Mouse (Mus musculus): ENCODE results near the gene Zfp882. TPM values are rescaled to one million over a fixed set of nuclear protein-coding genes. Genes with fewer than 3 reads are reported as not detected.
A peak's percentile ranks its signal among the peaks of the same experiment; 100 is the strongest.
"Not testable (repeated sequence)": the region's sequence is repeated elsewhere in the genome, so short reads cannot be mapped to it uniquely, and the experiment has no call there.

Zfp882 gene
- total RNA-seq (2021), result 10 to 100 TPM; 11.4 to 12.2 TPM

GRCm38 (mm10) chr8:71908309-71909261 is at the start of gene Zfp882, which contains the start of gene Zfp617:
Gene Zfp882 (plus strand): TSS chr8:71908608.
Gene Zfp617 (plus strand): TSS chr8:71908635.
- intact Hi-C loops (cut with DNase I), result loop anchor here (1.0 kb wide), 2 partner anchors 14 to 26 kb away; partner anchors contain the start of gene Zfp709
- DNase-seq (ENCODE audit: low spot score in 2 of 2), result peak; percentile 91 to 93

GRCm38 (mm10) chr8:71861551-71861950 is 46.9 kb upstream of the Zfp882 start:
- intact Hi-C loops (cut with DNase I); DNase-seq (ENCODE audit: low spot score in 2 of 2): not testable (repeated sequence)

GRCm38 (mm10) chr8:71862038-71862437 is 46.4 kb upstream of the Zfp882 start:
- intact Hi-C loops (cut with DNase I); DNase-seq (ENCODE audit: low spot score in 2 of 2): not testable (repeated sequence)

GRCm38 (mm10) chr8:71881618-71882274 is 26.7 kb upstream of the Zfp882 start, which contains the start of gene Zfp709:
Gene Zfp709 (plus strand): TSS chr8:71882019.
- intact Hi-C loops (cut with DNase I), result loop anchor here (1.0 kb wide), 1 partner anchor 27 kb away; the partner anchor contains the start of genes Zfp617 and Zfp882
- DNase-seq (ENCODE audit: low spot score in 2 of 2), result peak; percentile 77 to 83

GRCm38 (mm10) chr8:71900666-71901065 is 7.7 kb upstream of the Zfp882 start:
- intact Hi-C loops (cut with DNase I); DNase-seq (ENCODE audit: low spot score in 2 of 2): not testable (repeated sequence)

GRCm38 (mm10) chr8:71903084-71903483 is 5.3 kb upstream of the Zfp882 start:
- intact Hi-C loops (cut with DNase I); DNase-seq (ENCODE audit: low spot score in 2 of 2): not testable (repeated sequence)

- DNase-seq (ENCODE audit: low spot score in 2 of 2), result no peak
- intact Hi-C loops (cut with DNase I), result no loop called here
Observed at GRCm38 (mm10) chr8:71906809-71907208, 1.6 kb upstream of the Zfp882 start.

- DNase-seq (ENCODE audit: low spot score in 2 of 2), result no peak
- intact Hi-C loops (cut with DNase I), result loop anchor here (1.0 kb wide), 2 partner anchors 14 to 26 kb away; partner anchors contain the start of gene Zfp709
Observed at GRCm38 (mm10) chr8:71907798-71908257, 580 bp upstream of the Zfp882 start.

GRCm38 (mm10) chr8:71912286-71912685 is 3.9 kb downstream of the Zfp882 start:
- no peak for DNase-seq (ENCODE audit: low spot score in 2 of 2)
- intact Hi-C loops (cut with DNase I), result no loop called here

- intact Hi-C loops (cut with DNase I), result loop anchor here (1.0 to 2.0 kb wide), 2 partner anchors 14 to 28 kb away; partner anchors contain the start of genes Zfp617, Zfp882 and Zfp961
- peak; percentile 95 to 98 for DNase-seq (ENCODE audit: low spot score in 2 of 2)
Observed at GRCm38 (mm10) chr8:71922567-71923401, 14.4 kb downstream of the Zfp882 start.

- DNase-seq (ENCODE audit: low spot score in 2 of 2), result no peak
- intact Hi-C loops (cut with DNase I), result no loop called here
Observed at GRCm38 (mm10) chr8:71925791-71926190, 17.4 kb downstream of the Zfp882 start.

GRCm38 (mm10) chr8:71926551-71926950 is 18.1 kb downstream of the Zfp882 start:
- DNase-seq (ENCODE audit: low spot score in 2 of 2), result no peak
- intact Hi-C loops (cut with DNase I), result no loop called here

- intact Hi-C loops (cut with DNase I), result no loop called here
- no peak for DNase-seq (ENCODE audit: low spot score in 2 of 2)
Observed at GRCm38 (mm10) chr8:71927779-71928178, 19.4 kb downstream of the Zfp882 start.

- intact Hi-C loops (cut with DNase I); DNase-seq (ENCODE audit: low spot score in 2 of 2): not testable (repeated sequence)
Observed at GRCm38 (mm10) chr8:71938037-71938436, 29.6 kb downstream of the Zfp882 start.

GRCm38 (mm10) chr8:71940293-71941208 is 32.1 kb downstream of the Zfp882 start:
- DNase-seq (ENCODE audit: low spot score in 2 of 2), result no peak
- intact Hi-C loops (cut with DNase I), result no loop called here

GRCm38 (mm10) chr8:71941776-71942175 is 33.4 kb downstream of the Zfp882 start:
- no peak for DNase-seq (ENCODE audit: low spot score in 2 of 2)
- intact Hi-C loops (cut with DNase I), result no loop called here

GRCm38 (mm10) chr8:71948624-71949023 is 40.2 kb downstream of the Zfp882 start:
- no peak for DNase-seq (ENCODE audit: low spot score in 2 of 2)
- intact Hi-C loops (cut with DNase I), result no loop called here
